Mouse (Mus musculus): ENCODE data around the gene Gm49339. TPM values are rescaled to one million over a fixed set of nuclear protein-coding genes. Genes with fewer than 3 reads are reported as not detected.

Gm49339 gene
- polyA plus RNA-seq, 1 experiment from 2014 or later: not detected

Other genes starting within 250 kb of the Gm49339 start
- 0.17 TPM in 1 of 2 replicates, not detected in the other for gene Lilr4b, start within 50 bp of the Gm49339 start, polyA plus RNA-seq (2014; fragmentation: Nextera tagmentation; extraction: Ambion mirVana)
- 0.62 and 1.3 TPM in 2 replicates for gene Lilrb4a, start 10.3 kb downstream of the Gm49339 start, polyA plus RNA-seq (2014; fragmentation: Nextera tagmentation; extraction: Ambion mirVana)
- 0.79 TPM in 1 of 2 replicates, not detected in the other for gene Fam162b, start 109.9 kb downstream of the Gm49339 start, polyA plus RNA-seq (2014; fragmentation: Nextera tagmentation; extraction: Ambion mirVana)
- gene Gprc6a, start 150.8 kb downstream of the Gm49339 start, polyA plus RNA-seq (2014; fragmentation: Nextera tagmentation; extraction: Ambion mirVana): not detected in 2 replicates
- gene Rfx6, start 197.1 kb downstream of the Gm49339 start, polyA plus RNA-seq (2014; fragmentation: Nextera tagmentation; extraction: Ambion mirVana): 0.07 and 0.13 TPM in 2 replicates

Measured in heart, embryonic 11.5 days (tissue).